Mouse (Mus musculus): Measurements from ENCODE around the gene Hexa.

Gene Hexa

DNA sequence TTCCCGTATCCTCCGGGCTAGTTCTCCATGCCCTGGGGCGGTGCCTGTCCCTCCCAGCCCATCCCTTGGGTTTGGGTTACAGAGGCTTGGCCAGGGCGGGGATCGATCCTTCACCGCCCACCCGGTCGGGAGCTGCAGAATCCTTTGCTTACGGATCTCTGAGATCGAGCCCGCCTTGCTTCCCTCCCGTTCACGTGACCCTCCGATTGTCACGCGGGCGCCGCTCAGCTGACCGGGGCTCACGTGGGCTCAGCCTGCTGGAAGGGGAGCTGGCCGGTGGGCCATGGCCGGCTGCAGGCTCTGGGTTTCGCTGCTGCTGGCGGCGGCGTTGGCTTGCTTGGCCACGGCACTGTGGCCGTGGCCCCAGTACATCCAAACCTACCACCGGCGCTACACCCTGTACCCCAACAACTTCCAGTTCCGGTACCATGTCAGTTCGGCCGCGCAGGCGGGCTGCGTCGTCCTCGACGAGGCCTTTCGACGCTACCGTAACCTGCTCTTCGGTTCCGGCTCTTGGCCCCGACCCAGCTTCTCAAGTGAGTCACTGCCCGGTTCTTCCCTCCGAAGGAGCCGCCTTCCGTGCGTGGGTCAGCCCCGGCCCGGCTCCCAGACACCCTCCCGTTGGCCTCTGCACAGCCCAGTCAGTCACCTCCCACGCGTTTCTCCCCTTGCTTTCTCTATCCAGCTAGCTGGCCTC is at the start of gene Hexa, which contains the start of gene Tmem202:
Hexa (plus strand) TSS at position 100 of the 697 bp plus-strand sequence.
Tmem202 (minus strand) TSS at position 407 of the 697 bp plus-strand sequence.
- DNase-seq (ENCODE audit: low spot score in 2 of 2): peak; percentile 90 to 92

DNA sequence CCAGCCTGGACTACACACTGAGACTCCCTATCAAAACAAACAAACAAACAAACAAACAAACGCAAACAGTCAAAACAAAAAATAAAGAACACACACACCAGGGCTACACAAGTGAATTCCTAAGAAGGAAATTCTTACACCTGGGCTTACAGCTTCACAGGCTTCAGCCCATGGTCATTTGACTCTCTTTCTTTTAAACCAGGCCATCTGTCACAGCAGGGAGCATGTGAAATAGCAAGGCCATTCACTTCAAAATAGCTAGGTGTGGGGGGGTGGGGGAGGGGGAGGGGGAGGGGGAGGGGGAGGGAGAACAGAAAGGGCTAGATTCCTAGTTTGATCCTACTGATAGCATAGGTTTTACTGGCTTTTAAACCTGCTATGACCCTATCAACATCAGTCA is 31.2 kb upstream of the Hexa start:
- no peak for DNase-seq (ENCODE audit: low spot score in 2 of 2)

GRCm38 (mm10) chr9:59512381-59512780 is 27.0 kb upstream of the Hexa start:
- DNase-seq (ENCODE audit: low spot score in 2 of 2): no peak

- no peak for DNase-seq (ENCODE audit: low spot score in 2 of 2)
Observed at GRCm38 (mm10) chr9:59515069-59515468, 24.3 kb upstream of the Hexa start.

DNA sequence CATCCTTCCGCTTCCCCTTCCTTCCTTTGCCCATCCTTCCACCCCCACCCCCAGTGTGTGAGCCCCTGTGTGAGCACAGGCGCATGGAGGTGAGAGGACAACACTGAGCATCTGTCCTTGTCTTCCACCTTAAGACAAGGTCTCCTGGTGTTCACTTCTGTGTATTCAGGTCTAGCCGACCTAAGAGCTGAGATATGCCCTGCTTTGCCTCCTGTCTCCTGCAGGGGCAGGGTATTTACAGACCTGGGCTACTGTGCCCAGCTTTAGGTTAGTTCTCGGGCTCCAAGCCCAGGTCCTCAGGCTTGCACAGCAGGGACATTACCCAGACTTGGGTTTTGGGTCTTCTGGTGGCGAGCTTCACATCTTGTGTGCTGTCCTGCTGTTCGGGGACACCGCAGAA is 22.2 kb upstream of the Hexa start:
- no peak for DNase-seq (ENCODE audit: low spot score in 2 of 2)

DNA sequence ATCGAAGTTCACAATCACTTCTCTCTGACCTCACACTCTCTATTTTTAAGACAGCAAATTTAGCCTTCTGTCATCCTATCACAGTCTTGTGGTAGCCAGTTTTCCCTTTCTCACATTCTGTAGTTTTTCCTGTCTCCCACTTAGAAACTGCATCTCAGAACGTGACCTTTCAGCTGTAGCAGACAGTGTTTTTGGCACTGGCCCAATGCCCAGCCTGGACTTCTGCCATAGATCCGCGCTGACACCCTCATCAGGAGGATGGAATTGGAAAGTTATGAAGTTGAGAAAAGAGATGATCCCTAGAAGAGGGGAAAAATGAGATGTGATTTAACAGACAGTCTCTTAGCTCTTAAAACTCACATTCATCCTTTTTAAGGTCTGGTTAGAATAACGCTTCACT is 20.4 kb upstream of the Hexa start:
- peak; percentile 68 to 71 for DNase-seq (ENCODE audit: low spot score in 2 of 2)

DNA sequence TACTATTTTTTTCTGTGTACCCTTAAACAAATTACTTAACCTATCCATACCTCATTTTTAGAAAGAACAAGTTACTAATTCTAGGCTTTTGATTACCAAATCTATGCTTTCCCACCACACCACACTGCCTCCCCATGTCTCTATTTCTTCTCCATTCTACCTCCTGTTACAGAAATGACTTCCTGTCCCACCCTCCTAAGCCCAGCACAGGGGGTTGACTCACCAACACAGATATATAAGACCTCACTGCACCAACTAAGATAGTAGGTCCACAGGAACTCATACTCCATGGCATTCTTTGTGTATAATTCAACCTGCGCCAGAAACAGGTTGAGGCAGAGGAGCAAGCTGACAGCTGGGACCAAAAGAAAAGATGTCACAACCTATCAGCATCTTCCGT is 19.9 kb upstream of the Hexa start:
- DNase-seq (ENCODE audit: low spot score in 2 of 2): no peak

DNA sequence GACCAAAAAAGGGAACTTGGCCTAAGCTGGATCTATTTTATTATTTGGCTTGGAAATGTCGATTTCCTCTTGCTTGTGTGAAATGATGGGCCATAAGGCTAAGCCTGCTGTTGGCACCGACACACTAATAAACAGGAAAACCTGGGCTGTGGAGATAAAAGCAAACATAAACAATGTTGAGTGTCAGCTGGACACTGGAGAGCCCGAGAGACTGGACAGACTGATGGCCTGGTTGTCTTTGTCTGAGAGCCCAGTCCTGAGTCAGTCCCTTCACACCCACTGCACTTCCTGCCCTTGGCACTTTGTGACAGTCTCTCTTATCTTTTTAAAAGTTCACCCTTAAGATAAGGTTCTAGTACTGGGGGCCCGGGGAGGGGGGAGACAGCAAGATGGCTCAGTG is 16.4 kb upstream of the Hexa start:
- no peak for DNase-seq (ENCODE audit: low spot score in 2 of 2)

- no peak for DNase-seq (ENCODE audit: low spot score in 2 of 2)
Observed at GRCm38 (mm10) chr9:59526727-59527126, 12.6 kb upstream of the Hexa start.

GRCm38 (mm10) chr9:59527580-59527979 is 11.8 kb upstream of the Hexa start:
- DNase-seq (ENCODE audit: low spot score in 2 of 2): no peak

DNA sequence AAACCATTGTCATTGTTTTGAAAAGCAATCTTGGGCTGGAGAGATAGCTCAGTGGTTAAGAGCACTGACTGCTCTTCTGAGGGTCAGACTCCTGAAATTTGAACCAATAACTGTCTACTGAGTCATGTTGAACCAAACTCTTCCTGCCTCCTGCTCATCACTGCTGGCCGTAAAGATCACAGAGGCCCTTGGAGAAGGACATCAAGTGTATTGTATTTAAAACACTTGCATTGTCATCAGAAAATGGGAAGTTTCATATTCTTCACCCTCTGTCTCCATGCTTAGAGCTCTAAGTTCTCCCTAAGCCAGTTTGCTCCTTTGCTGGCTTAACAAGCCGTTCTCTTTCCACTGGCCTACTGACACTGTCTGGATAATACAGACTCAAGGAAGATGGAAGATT is 11.1 kb upstream of the Hexa start:
- DNase-seq (ENCODE audit: low spot score in 2 of 2): no peak

DNA sequence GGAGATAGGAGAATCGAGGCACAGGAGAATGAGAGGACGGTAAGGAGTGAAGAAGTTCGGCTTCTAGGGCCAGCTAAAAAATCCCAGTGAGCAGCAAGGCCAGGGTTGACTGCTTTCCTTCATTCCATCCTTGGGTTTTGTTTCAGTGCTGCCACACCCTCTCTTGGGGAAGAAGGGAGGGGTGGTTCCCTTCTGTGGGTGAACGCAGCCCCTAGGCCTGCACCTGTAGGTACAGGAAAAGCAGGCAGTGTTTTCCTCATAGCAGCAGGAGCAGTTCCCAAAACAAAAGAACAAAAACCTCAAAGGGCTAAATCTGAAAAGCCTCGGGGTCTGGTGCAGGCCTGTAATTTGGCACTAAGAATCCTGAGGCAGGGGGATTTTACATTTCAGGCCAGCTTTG is 7.7 kb upstream of the Hexa start:
- DNase-seq (ENCODE audit: low spot score in 2 of 2): no peak

DNA sequence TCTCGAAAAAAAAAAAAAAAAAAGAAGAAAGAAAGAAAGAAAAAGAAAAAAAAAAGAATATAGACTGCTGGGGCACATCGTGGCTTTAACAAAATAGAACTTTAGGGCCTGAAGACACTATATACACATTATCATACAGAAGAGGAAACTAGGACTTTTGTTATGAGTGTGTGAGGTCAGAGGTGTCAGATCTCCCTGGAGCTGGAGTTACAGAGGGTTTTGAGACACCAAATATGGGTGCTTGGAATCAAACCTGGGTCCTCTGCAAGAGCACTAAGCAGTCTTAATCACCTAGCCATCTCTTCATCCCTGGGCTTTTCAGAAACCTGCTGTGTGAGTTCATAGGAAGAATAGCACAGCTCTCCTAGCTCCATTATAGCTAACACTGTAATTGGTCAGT is 5.9 kb upstream of the Hexa start:
- DNase-seq (ENCODE audit: low spot score in 2 of 2): no peak

DNA sequence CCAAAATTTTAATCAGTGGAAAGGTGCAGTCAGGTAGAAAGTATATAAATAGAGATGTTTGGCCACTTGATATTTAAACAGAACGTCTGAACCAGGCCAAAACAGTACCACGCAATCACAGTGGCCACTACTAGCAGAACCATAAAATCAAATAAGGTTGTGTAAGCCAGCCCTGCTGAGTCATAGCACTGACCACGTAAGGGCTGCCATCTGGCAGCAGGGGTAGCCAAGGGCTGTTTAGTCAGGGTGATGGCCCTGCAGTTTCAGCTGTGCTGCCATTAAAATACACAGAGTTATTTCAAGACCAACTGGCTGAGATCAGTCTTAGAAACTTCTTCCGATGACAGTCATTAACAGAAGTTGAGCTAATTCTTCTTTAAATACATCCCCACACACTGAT is 5.5 kb upstream of the Hexa start:
- DNase-seq (ENCODE audit: low spot score in 2 of 2): no peak

- no peak for DNase-seq (ENCODE audit: low spot score in 2 of 2)
Observed at GRCm38 (mm10) chr9:59537651-59538050, 1.7 kb upstream of the Hexa start.

DNA sequence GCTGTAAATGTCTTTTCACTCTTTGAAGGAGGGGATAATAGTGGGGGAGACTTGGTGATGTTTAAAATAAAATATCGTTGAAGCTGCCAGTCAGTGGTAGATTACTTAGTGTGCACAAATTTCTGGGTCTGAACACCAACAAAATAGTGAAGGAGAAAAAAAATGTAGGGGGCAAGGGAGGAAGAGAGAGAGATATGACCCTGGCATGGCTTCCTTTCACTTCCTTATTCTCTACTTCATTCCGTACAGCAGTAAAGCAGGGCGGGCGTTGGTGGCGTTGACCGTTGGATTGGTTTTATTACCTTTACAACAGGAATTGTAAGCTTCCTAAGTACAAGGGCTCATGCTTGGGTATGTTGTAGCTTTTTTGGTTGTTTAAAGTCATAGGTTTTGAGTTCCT is 2.3 kb downstream of the Hexa start:
- DNase-seq (ENCODE audit: low spot score in 2 of 2): no peak

DNA sequence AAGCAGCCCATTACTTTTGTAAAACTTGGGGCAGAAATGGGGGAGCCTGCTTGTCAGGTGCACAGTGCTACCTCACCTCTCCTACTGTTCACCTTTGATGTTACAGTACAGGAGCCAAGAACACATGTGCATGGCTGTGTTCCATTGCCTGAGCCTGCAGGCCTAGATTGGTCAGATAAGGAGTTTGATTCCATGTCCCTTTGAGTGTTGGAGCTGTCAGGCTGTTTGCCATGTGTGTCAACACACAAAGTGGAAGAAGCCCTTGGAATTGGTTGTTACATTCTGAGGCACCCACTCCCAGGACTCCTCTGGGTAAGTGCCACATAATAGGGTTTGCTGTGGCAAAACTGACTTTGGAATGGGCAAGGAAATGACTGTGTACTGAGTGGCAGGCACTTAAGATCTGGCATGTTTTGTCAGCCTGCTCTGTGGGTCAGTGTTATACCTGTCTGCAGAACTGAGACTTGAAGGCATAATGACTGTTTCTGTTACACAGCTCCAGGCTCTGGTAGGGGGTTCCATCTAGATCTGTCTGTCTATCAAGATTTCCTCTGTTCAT is 3.5 kb downstream of the Hexa start:
- no peak for DNase-seq (ENCODE audit: low spot score in 2 of 2)

- DNase-seq (ENCODE audit: low spot score in 2 of 2): no peak
Observed at GRCm38 (mm10) chr9:59544739-59545138, 5.4 kb downstream of the Hexa start.

DNA sequence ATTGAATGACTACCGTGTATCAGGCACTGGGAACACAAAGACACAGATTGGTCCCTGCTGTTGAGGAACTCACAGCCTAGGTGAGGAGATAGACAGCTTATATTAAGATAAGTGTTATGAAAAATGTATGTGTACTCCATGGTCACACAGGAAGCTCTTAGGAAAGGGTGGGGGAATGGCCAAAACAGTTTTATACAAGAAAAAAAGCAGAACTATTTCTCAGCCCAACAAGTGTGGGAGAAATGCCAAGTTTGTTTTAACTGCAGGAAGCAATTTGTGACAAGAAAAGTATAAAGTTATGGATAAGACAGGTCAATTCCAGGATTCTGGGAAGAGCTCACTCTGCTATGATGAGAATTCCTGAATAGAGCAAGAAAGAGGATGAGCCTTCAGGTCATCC is 8.5 kb downstream of the Hexa start:
- DNase-seq (ENCODE audit: low spot score in 2 of 2): no peak

- no peak for DNase-seq (ENCODE audit: low spot score in 2 of 2)
Observed at GRCm38 (mm10) chr9:59548961-59549487, 9.7 kb downstream of the Hexa start.

- DNase-seq (ENCODE audit: low spot score in 2 of 2): no peak
Observed at GRCm38 (mm10) chr9:59550077-59550476, 10.7 kb downstream of the Hexa start.

GRCm38 (mm10) chr9:59551017-59551416 is 11.7 kb downstream of the Hexa start:
- no peak for DNase-seq (ENCODE audit: low spot score in 2 of 2)

- DNase-seq (ENCODE audit: low spot score in 2 of 2): peak in 1 of 2 experiments; percentile 32
Observed at GRCm38 (mm10) chr9:59551620-59552031, 12.3 kb downstream of the Hexa start.

- no peak for DNase-seq (ENCODE audit: low spot score in 2 of 2)
Observed at GRCm38 (mm10) chr9:59552610-59553009, 13.3 kb downstream of the Hexa start.

Measured in right cerebral cortex, postnatal 10 days (tissue).